Mouse (Mus musculus) T-cell, adult 66 days (primary cell): ENCODE data around the gene Srek1. TPM values are rescaled to one million over a fixed set of nuclear protein-coding genes. Genes with fewer than 3 reads are reported as not detected.

Experiments used
- total RNA-seq, 2 experiments: library from RNA; stranded (reverse); gene quantifications; 3 replicates in 1 of 2; 4 replicates in 1 of 2; pipeline ENCODE4 v1.2.4; 2023

The Srek1 gene
- total RNA-seq = 100 to 1,000 TPM; 109 to 124 TPM

GRCm38 (mm10) chr13:103774119-103774757 lies at the start of gene Srek1:
Srek1 (minus strand) TSS chr13:103774608.

Other genes starting within 250 kb of the Srek1 start
- 100 to 1,000 TPM; 126 TPM for gene Erbin, start 145.9 kb upstream of the Srek1 start, total RNA-seq